Mouse (Mus musculus) Patski (cell line): ENCODE measurements at regions not wholly inside any gene's neighbourhood (a gene's known extent, or its start where the extent isn't known, plus 50 kb on each side); places are given as distances from the start of the nearest gene placed in this dataset.

Source experiments
- ATAC-seq: fragments of 100-300 bp; one replicate; pipeline ENCODE4 v1.8.0; 2021
- CTCF ChIA-PET: fragments of 350-600 bp; sonication (Branson Sonifier 250); formaldehyde crosslinking; loops from one replicate; lab custom pipeline; 2022; ENCODE audit warnings: inconsistent platforms; lab: Charles Lee
- POLR2A ChIA-PET: fragments of 350-600 bp; sonication (Branson Sonifier 250); formaldehyde crosslinking; loops from one replicate; lab custom pipeline; 2022; ENCODE audit warnings: antibody characterized with exemption, inconsistent platforms; lab: Charles Lee
- DNase-seq: peaks from one replicate; pipeline ENCODE4 v3.0.0-alpha.2; 2011; ENCODE audit warnings: low read depth, low spot score
- H3K27me3 ChIP-seq: fragments of 371-371 bp; one replicate; pipeline ENCODE4 v1.5.1; 2021
- CTCF ChIP-seq: fragments of 100-300 bp; IDR thresholded peaks from one replicate; pipeline ENCODE4 v1.5.1; 2021
- in situ Hi-C: fragments of 300-500 bp; cut with MboI; formaldehyde crosslinking; loops from 3 replicates; pipeline ENCODE4 v1.11.1; 2018; ENCODE audit warnings: low pct_unique_long_range_greater_than_20kb, mixed read lengths

DNA sequence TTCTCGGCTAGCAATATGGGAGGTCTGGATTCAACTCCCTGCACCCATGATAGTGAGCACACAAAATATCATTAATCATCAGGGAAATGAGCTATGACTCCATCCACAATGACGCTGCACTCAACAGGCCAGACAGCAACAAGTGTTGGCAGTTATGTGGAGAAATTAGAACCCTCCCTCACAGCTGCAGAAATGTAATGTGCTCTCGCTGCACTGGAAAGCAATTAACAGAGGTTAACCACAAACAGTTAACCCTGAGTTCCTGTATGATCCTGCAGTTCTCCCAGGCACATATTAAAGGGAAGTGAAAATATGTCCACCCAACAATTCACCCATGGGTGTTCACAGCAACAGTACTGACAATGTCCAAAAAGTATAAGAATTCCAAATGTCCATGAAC, 54.0 kb upstream of the Jade2 start:
- DNase-seq (peak; percentile 64), ATAC-seq (no peak)
- ChIA-PET POLR2A (interaction anchor here (1.3 kb wide), 1 partner anchor 56 kb away, joined by 3 read pairs; the partner anchor contains the start of gene Cdkn2aipnl), CTCF (interaction anchor here (0.7 kb wide), 2 partner anchors 29 to 48 kb away, joined by 3 read pairs; no protein-coding TSS in a partner anchor)
- TF ChIP-seq CTCF = no peak
- H3K27me3 ChIP-seq = no peaks in the 10 kb centered on the region
- in situ Hi-C loops = no loop called here

DNA sequence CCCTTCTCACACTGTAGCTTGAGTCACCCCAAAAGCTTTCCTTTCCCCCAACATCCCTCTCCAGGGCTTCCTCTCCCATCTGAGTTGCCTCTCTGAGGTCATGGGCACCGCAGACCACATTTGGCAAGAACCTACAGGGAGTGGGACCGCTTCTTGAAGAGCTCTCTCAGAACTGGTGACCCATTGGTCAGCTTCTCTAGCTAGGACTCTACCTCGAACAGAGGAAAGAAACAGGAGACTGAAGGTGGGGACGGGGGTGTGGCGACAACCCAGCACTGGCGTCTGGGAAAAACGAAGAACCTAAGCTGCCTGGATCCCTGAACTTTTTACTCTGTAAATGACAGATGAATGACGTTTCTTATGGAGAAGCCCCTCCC, 51.8 kb upstream of the Cdkn2aipnl start:
- CTCF ChIA-PET = interaction anchor here (0.7 to 2.8 kb wide), 9 partner anchors 19 to 98 kb away, joined by 3 to 12 read pairs (median 4); partner anchors contain the start of gene Cdkn2aipnl
- DNase-seq (peak; percentile 75), ATAC-seq (peak; percentile 51)
- in situ Hi-C loops = loop anchor here (5.0 kb wide), 1 partner anchor 52 kb away; the partner anchor contains the start of gene Cdkn2aipnl
- POLR2A ChIA-PET = interaction anchor here (0.7 to 3.9 kb wide), 7 partner anchors 22 to 83 kb away, joined by 3 to 38 read pairs (median 6); partner anchors contain the start of genes Cdkn2aipnl and Jade2
- no peak for TF ChIP-seq CTCF
- no peaks in the 10 kb centered on the region for H3K27me3 ChIP-seq

DNA sequence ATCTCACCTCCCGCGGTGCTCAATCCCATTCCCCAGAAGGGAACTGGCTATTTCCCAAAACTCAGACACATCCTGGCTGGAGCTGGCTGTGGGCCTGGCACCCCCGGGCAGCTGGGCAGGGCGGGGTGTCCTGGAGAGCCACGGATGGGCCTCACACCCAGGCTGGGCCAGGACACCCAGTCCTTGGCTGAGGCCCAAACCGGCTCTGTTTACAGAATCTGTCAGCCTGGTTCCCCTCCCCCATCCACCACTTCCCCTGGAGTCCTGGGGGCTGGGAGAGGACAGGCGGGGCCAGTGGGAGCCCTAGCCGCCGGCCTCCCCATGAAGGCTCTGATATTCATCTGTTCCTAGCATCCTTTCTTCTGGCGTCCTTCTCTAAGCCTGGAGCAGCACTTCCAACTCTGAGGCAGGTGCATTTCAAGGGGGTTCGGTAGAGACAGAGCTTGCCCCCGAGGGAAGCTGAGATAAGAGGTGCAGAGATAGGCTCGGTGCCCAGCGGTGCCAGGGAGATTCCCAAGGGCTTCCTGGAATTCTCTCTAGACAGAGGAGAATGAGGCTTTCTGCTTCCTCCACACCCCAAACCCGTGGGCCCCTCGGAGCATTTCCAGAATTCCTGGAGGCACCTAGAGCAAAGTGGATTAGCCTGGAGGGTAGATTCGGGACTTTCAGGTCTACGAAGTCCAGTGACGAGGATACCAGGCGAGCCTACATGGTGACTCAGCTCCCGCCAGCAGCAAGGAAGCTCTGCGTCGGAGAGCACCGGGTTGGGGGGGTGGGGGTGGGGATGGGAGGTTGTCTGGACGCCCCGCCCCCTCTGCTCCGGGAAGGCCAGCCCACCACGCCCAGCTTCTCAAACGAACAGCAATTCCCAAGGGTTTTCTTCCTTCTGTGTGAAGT, 51.2 kb upstream of the Cdkn2aipnl start:
- no peaks in the 10 kb centered on the region for H3K27me3 ChIP-seq
- peak; percentile 93 for DNase-seq
- ChIA-PET POLR2A (interaction anchor here (0.7 to 3.9 kb wide), 8 partner anchors 21 to 84 kb away, joined by 3 to 38 read pairs (median 5); partner anchors contain the start of genes Cdkn2aipnl and Jade2), CTCF (interaction anchor here (0.7 to 2.8 kb wide), 11 partner anchors 20 to 99 kb away, joined by 3 to 12 read pairs (median 4); partner anchors contain the start of gene Cdkn2aipnl)
- peak; percentile 81 for ATAC-seq
- in situ Hi-C loops = loop anchor here (5.0 kb wide), 1 partner anchor 51 kb away; the partner anchor contains the start of gene Cdkn2aipnl
- no peak for TF ChIP-seq CTCF
